Mouse (Mus musculus) liver, adult 2 months (tissue): ENCODE results near the gene Nell2. TPM values are rescaled to one million over a fixed set of nuclear protein-coding genes. Genes with fewer than 3 reads are reported as not detected.

Source experiments
- DNase-seq: peaks from one replicate; pipeline ENCODE4 v3.0.0-alpha.2; 2011; ENCODE audit warnings: low read depth, low spot score; ENCODE audit errors: extremely low read depth
- H3K27ac ChIP-seq: fragments of 200-500 bp; replicated peaks from 2 replicates; pipeline ENCODE4 v1.5.1; 2012; ENCODE audit warnings: low read depth, mild to moderate bottlenecking, control low read depth, inconsistent platforms, low read length; ENCODE audit not compliant: insufficient read depth
- H3K27me3 ChIP-seq: fragments of 200-500 bp; 2 replicates; pipeline ENCODE4 v1.6.1; 2012; ENCODE audit warnings: mild to moderate bottlenecking, moderate library complexity, low read length, inconsistent platforms; ENCODE audit not compliant: control insufficient read depth, insufficient read depth
- H3K36me3 ChIP-seq: fragments of 200-500 bp; 2 replicates; pipeline ENCODE4 v1.6.1; 2012; ENCODE audit warnings: low read length, inconsistent platforms; ENCODE audit not compliant: control insufficient read depth, insufficient read depth
- H3K4me1 ChIP-seq: fragments of 200-500 bp; 2 replicates; pipeline ENCODE4 v1.6.1; 2011; ENCODE audit warnings: low read length; ENCODE audit not compliant: control insufficient read depth, insufficient read depth
- H3K4me3 ChIP-seq: fragments of 200-500 bp; 2 replicates; pipeline ENCODE4 v1.5.1; 2011; ENCODE audit warnings: low read depth, mild to moderate bottlenecking, control low read depth, low read length, moderate library complexity; ENCODE audit not compliant: insufficient read depth
- H3K79me2 ChIP-seq: fragments of 200-500 bp; 2 replicates; pipeline ENCODE4 v1.6.1; 2012; ENCODE audit warnings: inconsistent platforms, mild to moderate bottlenecking, low read length, moderate library complexity; ENCODE audit not compliant: control insufficient read depth, insufficient read depth
- H3K9ac ChIP-seq: fragments of 200-500 bp; 2 replicates; pipeline ENCODE4 v1.6.1; 2012; ENCODE audit warnings: low read depth, mild to moderate bottlenecking, control low read depth, inconsistent platforms, low read length
- CTCF ChIP-seq: fragments of 200-500 bp; IDR thresholded peaks from 2 replicates; pipeline ENCODE4 v1.5.1; 2011; ENCODE audit warnings: low read depth, low read length, control low read depth
- POLR2A ChIP-seq: fragments of 200-500 bp; IDR thresholded peaks from 2 replicates; pipeline ENCODE4 v1.6.1; 2011; ENCODE audit warnings: low read length, control low read depth; ENCODE audit not compliant: insufficient read depth; ENCODE audit errors: extremely low read depth
- WGBS: fragments of 180-500 bp; shearing (Covaris S2); methylation state at CpG from one replicate; pipeline ENCODE4 v1.1.7; 2018; 5-methylcytosine and 5-hydroxymethylcytosine counted together
- polyA plus RNA-seq: library from polyadenylated mRNA; depleted of rRNA; stranded (reverse); fragments of >200 nt; gene quantifications from 2 replicates; pipeline ENCODE4 v1.2.3, GENCODE M21; 2012
- total RNA-seq: library from RNA; depleted of rRNA; stranded (reverse); fragments of >200 nt; gene quantifications from 2 replicates; pipeline ENCODE4 v1.2.3, GENCODE M21; 2014

Nell2 gene
- total and polyA plus RNA-seq, 2 experiments = not detected

GRCm38 (mm10) chr15:95068023-95068422, 460.3 kb downstream of the Nell2 start:
- no peak overlapping the region for H3K27ac ChIP-seq
- DNase-seq = no peak
- no peaks in the 10 kb centered on the region for H3K36me3 ChIP-seq
- H3K4me1 ChIP-seq = no peaks in the 10 kb centered on the region
- H3K9ac ChIP-seq = no peak overlapping the region
- no peak for TF ChIP-seq CTCF
- TF ChIP-seq POLR2A = no peak
- no peaks in the 10 kb centered on the region for H3K79me2 ChIP-seq
- H3K27me3 ChIP-seq = no peaks in the 10 kb centered on the region
- WGBS = 73% methylated on average over 1 of the region's 1 CpGs
- H3K4me3 ChIP-seq = no peak overlapping the region

DNA sequence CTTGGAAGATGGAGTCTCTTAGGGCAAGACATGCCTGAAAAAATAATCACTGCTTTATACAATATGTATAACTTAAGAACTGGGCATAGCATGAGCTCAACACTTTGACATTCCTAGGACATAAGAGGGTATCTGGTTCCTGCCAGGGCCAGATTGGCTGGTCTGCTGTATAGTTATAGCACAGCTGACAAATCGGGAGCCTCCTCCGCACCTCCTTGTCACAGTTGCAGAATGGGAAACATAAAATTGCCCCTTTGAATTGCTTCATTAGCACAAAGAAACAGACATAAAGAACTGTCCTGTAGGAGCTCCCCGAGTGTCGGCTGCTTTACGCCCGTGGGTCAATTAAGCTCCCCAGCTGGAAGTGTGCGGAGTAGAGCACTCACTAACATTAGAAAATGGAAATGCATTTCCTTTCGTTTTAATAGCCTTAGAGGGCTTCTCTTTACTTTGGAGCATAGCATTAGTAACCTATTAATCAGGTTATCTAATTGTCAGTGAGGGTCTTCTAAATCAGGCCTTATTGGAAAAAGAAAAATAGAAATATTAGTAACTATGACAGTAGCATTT, 473.2 kb downstream of the Nell2 start:
- no peaks in the 10 kb centered on the region for H3K36me3 ChIP-seq
- H3K4me3 ChIP-seq = no peak overlapping the region
- no peaks in the 10 kb centered on the region for H3K79me2 ChIP-seq
- no peak overlapping the region for H3K9ac ChIP-seq
- TF ChIP-seq CTCF (no peak), POLR2A (no peak)
- no peak overlapping the region for H3K27ac ChIP-seq
- no peak for DNase-seq
- H3K27me3 ChIP-seq = no peaks in the 10 kb centered on the region
- WGBS = 87% methylated on average over 8 of the region's 8 CpGs
- no peaks in the 10 kb centered on the region for H3K4me1 ChIP-seq

DNA sequence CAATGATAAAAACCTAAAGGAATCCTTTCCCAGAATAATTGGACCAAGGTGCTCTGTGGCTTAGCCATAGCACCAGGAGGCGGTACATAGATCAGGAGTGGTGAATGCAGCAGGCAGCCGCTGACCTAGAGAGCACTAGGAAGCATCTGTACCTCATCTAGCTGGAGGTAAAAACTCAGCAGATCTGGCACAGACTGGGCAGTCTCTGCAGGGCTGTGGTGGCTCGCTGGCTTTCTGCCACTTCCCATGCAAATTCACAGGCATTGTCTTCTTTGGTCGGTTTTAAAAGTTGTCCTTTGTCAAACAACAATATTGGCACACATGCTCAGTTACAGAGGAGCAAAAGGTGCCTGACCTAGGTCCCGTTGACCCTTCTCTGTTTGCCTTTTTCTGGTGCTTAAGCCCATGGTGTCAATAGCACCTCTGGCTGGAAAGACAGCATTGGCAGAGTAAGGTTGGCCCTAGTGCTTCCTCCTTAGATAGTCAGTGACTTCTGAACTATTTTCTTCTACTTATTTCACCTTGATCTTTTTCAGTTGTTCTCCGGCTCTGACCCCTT, 479.1 kb downstream of the Nell2 start:
- WGBS = 27% methylated on average over 6 of the region's 6 CpGs
- Histone ChIP-seq H3K27ac (no peak overlapping the region), H3K9ac (no peak overlapping the region), H3K4me3 (no peak overlapping the region), H3K27me3 (no peaks in the 10 kb centered on the region), H3K4me1 (peaks cover 4% of the 10 kb centered on the region; the same call in 1 of the 2 replicates), H3K36me3 (no peaks in the 10 kb centered on the region), H3K79me2 (no peaks in the 10 kb centered on the region)
- TF ChIP-seq POLR2A = no peak
- no peak for TF ChIP-seq CTCF
- peak; percentile 89 for DNase-seq

- H3K4me1 ChIP-seq = peaks cover 4% of the 10 kb centered on the region; the same call in 1 of the 2 replicates
- DNase-seq = no peak
- H3K36me3 ChIP-seq = no peaks in the 10 kb centered on the region
- WGBS = 91% methylated on average over 2 of the region's 2 CpGs
- TF ChIP-seq POLR2A (no peak), CTCF (no peak)
- H3K27ac ChIP-seq = no peak overlapping the region
- no peak overlapping the region for H3K4me3 ChIP-seq
- no peak overlapping the region for H3K9ac ChIP-seq
- H3K27me3 ChIP-seq = no peaks in the 10 kb centered on the region
- no peaks in the 10 kb centered on the region for H3K79me2 ChIP-seq
These were observed 480.9 kb downstream of the Nell2 start for GRCm38 (mm10) chr15:95047486-95047885.

DNA sequence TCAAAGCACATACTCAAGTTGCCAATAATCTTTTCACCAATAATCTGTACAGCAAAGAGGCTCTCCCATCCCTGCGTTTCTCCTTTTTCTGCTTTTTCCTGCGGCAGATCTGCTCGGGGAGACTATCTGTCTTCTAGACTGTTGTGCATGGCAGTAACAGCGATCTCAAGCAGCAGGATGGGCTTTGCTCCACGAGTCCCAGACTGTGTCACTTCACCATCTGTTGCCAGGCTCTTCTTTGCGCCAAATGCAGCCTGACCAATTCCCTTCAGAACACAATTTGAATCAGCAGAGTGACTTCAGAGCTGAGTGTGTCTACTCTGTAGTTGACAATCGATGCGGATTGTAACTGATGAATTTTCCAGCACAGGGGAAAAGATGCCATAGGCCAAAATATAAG, 484.3 kb downstream of the Nell2 start:
- Histone ChIP-seq H3K79me2 (no peaks in the 10 kb centered on the region), H3K4me1 (no peaks in the 10 kb centered on the region), H3K36me3 (no peaks in the 10 kb centered on the region), H3K27me3 (no peaks in the 10 kb centered on the region), H3K4me3 (no peak overlapping the region), H3K9ac (no peak overlapping the region), H3K27ac (no peak overlapping the region)
- WGBS = 82% methylated on average over 8 of the region's 8 CpGs
- DNase-seq = no peak
- TF ChIP-seq CTCF (no peak), POLR2A (no peak)

GRCm38 (mm10) chr15:95042437-95042836, 485.9 kb downstream of the Nell2 start:
- Histone ChIP-seq H3K27ac (no peak overlapping the region), H3K4me3 (no peak overlapping the region), H3K9ac (no peak overlapping the region), H3K36me3 (no peaks in the 10 kb centered on the region), H3K79me2 (no peaks in the 10 kb centered on the region), H3K4me1 (no peaks in the 10 kb centered on the region), H3K27me3 (no peaks in the 10 kb centered on the region)
- no peak for TF ChIP-seq POLR2A
- no peak for TF ChIP-seq CTCF
- WGBS = 76% methylated on average over 9 of the region's 9 CpGs
- no peak for DNase-seq
